Mouse (Mus musculus) megakaryocyte, embryonic 14.5 days (primary cell): ENCODE results near the gene Amh.

Experiments
- FLI1 ChIP-seq: IDR thresholded peaks from 2 replicates; pipeline ENCODE4 v1.6.1; 2012; ENCODE audit warnings: low read length, inconsistent platforms, mixed read lengths
- GATA1 ChIP-seq: IDR thresholded peaks from 3 replicates; pipeline ENCODE4 v1.6.1; 2012; ENCODE audit warnings: mixed read lengths, low read length, inconsistent platforms, borderline replicate concordance

GRCm38 (mm10) chr10:80761821-80762220, 43.2 kb upstream of the Amh start:
- no peak for TF ChIP-seq FLI1
- TF ChIP-seq GATA1 = no peak
